Mouse (Mus musculus) retina, embryonic 14.5 days (tissue): ENCODE data around the gene Kremen2.
A peak's percentile ranks its signal among the peaks of the same experiment; 100 is the strongest.

ENCODE experiments used
- DNase-seq: peaks from one replicate; pipeline ENCODE4 v3.0.0-alpha.2; 2015; ENCODE audit warnings: low spot score

Gene Kremen2

DNA sequence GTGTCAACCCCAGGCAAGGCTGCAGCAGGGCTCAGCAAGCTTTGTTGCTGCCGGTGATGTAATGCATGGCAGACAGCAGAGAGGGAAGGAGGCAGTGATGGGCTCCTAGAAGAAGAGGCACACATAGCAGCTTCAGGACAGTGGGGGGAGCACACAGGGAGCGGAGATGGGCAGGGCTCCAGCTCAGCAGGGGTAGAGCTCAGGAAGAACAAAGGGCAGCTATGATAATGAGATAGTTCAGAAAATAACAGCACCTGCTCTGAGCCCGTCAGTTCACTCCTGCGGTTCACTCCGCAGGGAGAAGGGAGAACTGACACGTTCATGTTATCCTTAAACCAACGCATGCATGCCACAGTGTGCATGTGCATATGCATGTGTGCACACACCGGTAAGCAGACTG, 13.2 kb upstream of the Kremen2 start:
- DNase-seq: no peak

DNA sequence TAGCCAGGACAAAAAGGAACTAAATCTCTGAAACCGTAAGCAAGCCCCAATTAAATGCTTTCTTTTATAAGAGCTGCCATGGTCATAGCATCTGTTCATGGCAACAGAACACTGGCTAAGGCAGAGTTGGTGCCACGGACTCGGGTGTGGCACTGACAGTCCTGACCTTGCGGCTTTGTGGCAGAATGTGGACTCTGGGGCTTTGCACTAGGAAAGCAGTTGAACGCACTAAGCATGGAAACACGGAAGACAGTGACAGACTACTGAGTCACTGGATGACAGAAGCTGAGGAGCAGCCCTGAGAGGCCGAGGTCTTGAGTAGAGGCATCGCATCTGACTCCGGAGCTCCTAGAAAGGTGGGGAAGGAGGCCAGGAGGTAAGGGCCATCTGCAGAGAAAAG, 11.9 kb upstream of the Kremen2 start:
- DNase-seq: no peak

GRCm38 (mm10) chr17:23755689-23756088, 10.1 kb upstream of the Kremen2 start:
- DNase-seq: no peak

- no peak for DNase-seq
These were observed 4.0 kb upstream of the Kremen2 start for GRCm38 (mm10) chr17:23749400-23750191.

DNA sequence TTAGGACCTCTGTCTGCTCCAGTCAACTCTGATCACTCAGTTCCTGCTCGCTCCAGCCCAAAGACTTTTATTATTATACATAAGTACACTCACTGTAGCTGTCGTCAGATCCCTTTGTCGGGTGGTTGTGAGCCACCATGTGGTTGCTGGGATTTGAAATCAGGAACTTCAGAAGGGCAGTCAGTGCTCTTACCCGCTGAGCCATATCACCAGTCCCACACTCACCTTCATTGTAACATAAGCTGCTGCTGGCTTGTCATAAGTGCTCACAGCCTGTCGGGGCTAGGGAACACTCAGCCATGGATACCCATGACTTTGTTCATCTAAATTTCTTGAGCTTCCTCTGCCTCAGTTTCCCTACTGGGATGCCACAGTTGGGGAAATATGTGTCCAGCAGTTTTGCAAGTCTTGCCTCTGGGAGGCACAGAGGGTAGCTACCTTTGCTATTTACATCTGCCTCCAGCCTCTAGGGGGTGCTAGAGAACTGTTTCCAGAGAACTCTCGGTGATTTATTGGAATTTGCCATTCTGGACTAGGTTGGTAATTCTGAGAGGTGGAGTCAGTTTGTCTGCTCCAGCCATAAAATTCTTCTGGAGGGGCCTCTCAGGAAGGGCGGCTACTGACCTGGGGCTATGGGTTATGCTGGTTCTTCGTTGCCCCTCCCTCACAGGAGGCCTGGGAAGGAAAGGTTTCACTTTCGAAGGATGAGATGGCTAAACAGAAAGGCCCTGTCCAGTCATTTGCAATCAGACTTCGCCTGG, 3.2 kb upstream of the Kremen2 start:
- DNase-seq: peak; percentile 91

DNA sequence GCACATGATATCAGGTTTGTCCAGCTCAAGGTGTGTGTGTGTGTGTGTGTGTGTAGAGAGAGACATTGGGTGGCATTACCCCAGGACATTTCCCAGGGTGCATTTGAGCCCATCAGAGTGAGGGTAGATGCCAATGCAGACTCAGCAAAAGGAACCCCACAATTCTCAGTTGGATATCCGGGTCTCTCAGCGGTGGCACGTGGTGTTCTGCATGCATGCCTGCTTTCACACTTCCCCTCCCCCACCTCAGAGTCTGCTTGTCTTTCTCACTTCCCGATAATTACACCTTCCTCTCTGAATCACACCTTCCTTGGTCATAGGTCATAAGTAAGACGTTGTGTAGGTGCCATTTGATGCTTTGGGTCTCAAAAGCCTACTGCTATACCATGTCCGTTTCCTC, 2.4 kb upstream of the Kremen2 start:
- peak; percentile 14 for DNase-seq

DNA sequence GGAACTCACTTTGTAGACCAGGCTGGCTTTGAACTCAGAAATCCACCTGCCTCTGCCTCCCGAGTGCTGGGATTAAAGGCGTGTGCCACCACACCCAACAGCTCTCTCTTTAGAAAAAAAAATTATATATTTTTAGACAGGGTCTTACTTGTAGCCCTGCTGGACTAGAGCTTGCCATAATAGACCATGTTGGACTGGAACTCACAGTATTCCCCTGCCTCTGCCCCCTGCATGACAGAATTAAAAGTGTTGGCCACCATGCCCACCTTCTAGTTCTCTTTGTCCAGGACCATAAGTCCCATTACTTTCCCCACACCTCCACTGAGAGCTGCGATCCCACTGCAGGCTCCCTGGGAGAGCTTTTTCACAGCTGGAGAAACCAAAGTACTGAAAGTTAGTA, 1.8 kb upstream of the Kremen2 start:
- DNase-seq: no peak

DNA sequence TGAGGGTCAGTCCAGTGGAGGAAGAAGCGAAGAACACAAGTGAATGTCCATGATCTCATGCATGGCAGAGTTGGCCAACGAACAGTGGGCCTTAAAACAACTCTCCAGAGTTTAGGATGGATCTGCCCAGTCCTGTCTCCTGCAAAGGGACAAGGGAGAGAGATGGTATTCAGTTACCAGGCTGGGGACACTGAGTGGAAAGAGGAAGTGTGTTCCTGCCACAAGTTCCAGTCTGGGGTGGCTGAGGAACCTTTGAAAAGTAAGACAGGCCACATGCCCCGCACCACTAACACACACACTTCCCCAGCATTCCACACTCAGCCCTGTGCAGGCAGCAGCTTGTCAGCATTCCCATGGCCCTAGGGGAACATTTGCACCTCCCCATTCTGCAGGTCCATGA, 1.1 kb upstream of the Kremen2 start:
- no peak for DNase-seq

DNA sequence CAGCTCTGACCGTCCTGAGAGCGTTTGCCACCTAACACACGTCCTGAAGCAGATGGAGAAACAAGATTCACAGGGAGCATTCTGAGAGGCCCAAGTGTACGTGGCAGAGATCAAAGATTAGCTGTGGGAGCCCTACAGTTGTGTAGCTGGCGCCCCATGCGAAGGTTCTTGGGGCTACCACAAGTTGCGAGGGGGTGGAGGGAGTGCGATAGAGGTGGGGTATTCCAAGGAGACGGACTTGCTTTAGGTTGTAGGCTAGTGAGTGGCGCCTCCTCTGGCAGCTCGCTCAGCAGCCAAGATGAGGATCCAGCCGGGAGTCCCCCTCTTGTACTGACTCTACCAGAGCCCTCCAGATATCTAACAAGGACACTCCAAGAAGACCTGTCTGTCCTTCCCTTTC, 678 bp upstream of the Kremen2 start:
- peak; percentile 51 for DNase-seq

GRCm38 (mm10) chr17:23744651-23745050, 982 bp downstream of the Kremen2 start:
- DNase-seq: peak; percentile 15

GRCm38 (mm10) chr17:23744076-23744475, 1.6 kb downstream of the Kremen2 start:
- DNase-seq: peak; percentile 19

GRCm38 (mm10) chr17:23742941-23743340, 2.7 kb downstream of the Kremen2 start:
- peak; percentile 5 for DNase-seq

GRCm38 (mm10) chr17:23742210-23742793, 3.3 kb downstream of the Kremen2 start:
- peak; percentile 46 for DNase-seq

DNA sequence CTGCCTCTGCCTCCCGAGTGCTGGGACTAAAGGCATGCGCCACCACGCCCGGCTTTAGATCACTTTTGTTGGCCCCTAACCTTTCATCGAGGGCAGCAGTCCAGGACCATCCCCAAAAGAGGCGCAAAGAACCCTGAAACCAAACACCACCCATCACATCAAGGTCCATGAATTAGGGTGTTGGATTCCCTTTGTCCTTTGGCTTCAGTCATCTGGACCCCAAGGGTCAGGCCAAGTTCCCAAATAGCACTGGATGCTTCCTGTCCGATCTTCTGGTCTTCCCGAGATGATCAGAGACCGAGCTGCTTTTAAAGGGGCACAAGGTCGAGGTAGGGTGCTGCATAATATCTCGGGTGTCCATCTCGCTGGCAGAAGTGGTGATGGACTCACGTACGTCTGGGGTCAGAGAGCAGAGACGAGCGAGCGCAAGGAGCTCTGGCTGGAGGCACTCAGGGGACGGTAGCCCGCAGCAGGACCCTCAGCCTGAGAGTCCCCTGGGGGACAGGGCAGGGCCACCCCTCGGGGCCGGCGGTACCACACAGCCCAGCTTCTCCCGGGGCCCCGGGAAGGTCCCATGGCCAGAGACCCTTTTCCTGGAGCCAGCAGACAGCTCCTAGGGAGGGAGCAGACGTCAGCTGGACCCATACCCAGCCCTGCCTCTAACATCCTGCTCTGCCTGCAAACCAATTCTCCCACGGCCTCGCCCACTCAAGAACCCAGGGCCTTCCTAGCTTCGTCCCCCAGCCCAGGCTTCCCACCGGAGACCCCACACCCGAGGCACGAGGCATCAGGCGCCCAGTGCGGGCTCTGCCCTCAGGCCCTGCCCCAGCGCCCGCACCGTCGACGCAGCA, 4.0 kb downstream of the Kremen2 start:
- no peak for DNase-seq

DNA sequence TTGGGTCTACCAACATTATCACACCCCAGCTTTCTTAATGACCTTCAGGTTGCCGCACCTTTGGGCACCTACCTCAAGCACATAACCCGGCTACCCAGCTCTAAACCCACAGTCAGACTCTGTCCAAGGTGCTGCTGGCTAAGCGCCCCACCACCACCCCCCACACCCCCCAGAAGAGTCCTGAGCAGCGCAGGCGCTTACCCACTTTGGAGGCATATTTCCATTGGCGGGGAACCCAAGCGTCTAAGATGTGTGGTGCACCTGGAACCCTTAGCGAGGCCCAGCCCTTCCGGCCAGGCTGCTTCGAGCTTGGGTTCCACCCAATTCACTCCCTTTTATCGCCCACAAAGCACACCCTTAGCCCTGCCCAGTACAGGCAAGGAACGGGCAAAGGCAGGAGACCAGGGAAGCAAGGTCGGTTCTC, 5.0 kb downstream of the Kremen2 start, which contains the start of gene Paqr4:
Gene Paqr4 (minus strand): TSS at position 270 of the 424 bp plus-strand sequence.
- no peak for DNase-seq

DNA sequence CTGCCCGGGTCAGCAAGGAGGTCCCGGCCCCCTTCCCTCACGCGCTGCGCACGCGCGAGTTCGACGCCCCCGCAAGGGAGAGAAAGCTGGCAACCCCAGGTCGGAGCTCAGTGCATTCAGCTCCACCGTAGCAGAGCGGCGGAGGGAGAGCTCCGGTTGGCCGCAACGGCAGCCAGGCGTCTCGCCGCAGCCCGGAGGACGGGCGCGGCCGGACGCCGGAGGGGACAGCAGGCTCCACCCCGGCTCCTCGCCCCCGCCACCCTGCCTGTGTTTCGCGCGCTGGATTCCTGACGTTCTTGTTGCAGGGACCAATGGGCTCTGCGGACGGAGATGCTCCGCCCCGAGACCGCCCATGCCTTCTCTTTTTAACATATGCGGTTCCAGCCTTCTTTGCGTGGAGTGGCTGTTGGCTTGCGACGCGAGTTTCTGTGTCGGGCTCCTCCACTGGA, 5.5 kb downstream of the Kremen2 start:
- DNase-seq: peak; percentile 85

DNA sequence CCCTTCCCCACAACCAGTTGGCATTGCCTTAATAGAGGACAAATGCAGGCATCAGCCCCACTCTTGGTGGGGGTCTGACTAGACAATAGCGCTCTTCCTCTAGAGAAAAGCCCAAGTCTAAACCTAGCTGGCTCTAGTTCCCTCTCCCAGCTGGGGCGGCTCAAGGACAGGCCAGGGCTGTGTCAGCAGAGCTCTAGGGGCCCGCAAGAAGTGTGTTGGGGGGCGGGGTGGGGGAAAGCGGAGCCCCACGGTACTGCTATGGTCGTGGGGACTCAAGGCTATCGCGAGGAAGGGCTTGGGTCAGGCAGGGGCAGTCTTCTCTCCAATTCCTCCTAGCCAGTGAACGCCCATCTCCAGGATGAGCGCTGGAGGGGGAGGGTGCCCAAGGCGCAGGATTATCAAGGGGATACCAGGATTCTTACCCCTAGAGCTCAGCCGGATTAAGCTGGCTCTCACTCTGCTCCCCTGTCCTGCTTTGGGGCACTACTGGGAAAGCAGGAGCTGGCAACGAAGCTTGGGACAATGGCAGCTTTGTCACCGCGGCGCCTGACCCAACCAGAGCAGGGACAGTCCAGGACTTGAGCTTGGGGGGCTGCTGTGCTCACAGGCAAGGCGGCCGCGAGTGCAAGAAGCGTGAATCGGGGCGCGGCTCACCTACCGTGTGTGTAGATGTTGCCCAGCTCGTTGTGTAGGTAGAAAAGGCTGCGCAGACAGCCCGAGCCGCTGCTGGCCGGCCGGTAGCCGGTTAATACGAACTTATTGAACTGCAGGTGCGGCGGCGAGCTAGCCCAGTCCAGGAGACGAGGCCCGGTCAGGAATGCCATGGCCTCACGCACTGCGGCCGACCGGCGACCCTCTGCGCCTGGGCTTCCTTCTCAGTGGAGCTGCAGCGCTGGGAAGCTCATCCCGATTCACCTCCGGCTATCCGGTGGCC, 6.2 kb downstream of the Kremen2 start:
- peak; percentile 60 for DNase-seq

GRCm38 (mm10) chr17:23738836-23739201, 6.8 kb downstream of the Kremen2 start:
- DNase-seq: peak; percentile 9

- peak; percentile 22 for DNase-seq
These were observed 7.9 kb downstream of the Kremen2 start for GRCm38 (mm10) chr17:23737493-23738445.

- DNase-seq: no peak
These were observed 11.3 kb downstream of the Kremen2 start for GRCm38 (mm10) chr17:23734341-23734740.
